ENCODE assay signal across 22 mouse cellular contexts in the genomic region with DNA sequence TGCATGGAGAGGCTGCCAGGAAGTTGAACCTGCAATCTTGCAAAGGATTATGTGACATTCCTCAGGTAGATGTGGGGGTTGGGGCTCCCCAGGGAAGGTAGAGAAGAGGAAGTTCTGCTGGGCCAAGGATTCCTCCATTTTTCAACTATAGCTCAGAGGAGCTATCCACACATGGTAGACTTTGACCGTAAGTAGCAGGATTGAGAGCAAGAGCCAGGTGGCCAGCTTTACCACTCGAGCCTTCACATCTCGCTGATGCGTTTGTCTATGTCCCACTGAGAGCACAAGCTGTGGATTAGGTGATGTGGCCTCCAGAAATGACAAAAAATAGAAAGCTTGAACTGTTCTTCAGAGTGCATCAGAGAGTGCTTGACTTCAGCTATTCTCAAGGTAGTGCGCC.
"Had no signal": no experiment of that assay in that cellular context is flagged by ENCODE, and none has a peak within 500 bp of the region (broad histone marks: within the 10 kb centered on the region; RNA-seq: fewer than 3 reads in every experiment).

No protein-coding gene starts in this region.

- H3K27me3 ChIP-seq: heart, embryonic 13.5 days; heart, embryonic 15.5 days; hindbrain, embryonic 13.5 days; hindbrain, embryonic 15.5 days; kidney, embryonic 15.5 days; limb, embryonic 12.5 days; liver, embryonic 13.5 days; liver, embryonic 15.5 days had no signal

- DNase-seq: gastrocnemius, postnatal 14 days; gastrocnemius, postnatal 36 days; heart, adult 18-20 months; heart, postnatal 14 days; heart, postnatal 36 days; kidney, adult 11 months; kidney, adult 8-10 months; layer of hippocampus, adult 9-11 months; liver; liver, embryonic 13.5 days; liver, postnatal 0 days had no signal

- H3K27ac ChIP-seq: heart, embryonic 13.5 days; heart, embryonic 15.5 days; hindbrain, embryonic 13.5 days; hindbrain, embryonic 15.5 days; hindbrain, postnatal 0 days; kidney, embryonic 15.5 days; kidney, postnatal 0 days; left cerebral cortex, adult 2 months; limb, embryonic 10.5 days; limb, embryonic 12.5 days; liver, embryonic 13.5 days; liver, embryonic 15.5 days had no signal

- H3K4me3 ChIP-seq: heart, embryonic 13.5 days; heart, embryonic 15.5 days; hindbrain, embryonic 13.5 days; hindbrain, embryonic 15.5 days; kidney, embryonic 15.5 days; left cerebral cortex, adult 2 months; limb, embryonic 10.5 days; limb, embryonic 12.5 days; liver, embryonic 13.5 days; liver, embryonic 15.5 days had no signal

- H3K4me1 ChIP-seq: heart, embryonic 13.5 days; heart, embryonic 15.5 days; hindbrain, embryonic 13.5 days; hindbrain, embryonic 15.5 days; kidney, embryonic 15.5 days; limb, embryonic 10.5 days; limb, embryonic 12.5 days; liver, embryonic 13.5 days; liver, embryonic 15.5 days had no signal

- H3K36me3 ChIP-seq: heart, embryonic 15.5 days; hindbrain, embryonic 15.5 days; kidney, embryonic 15.5 days; limb, embryonic 12.5 days; liver, embryonic 13.5 days; liver, embryonic 15.5 days had no signal
